Mouse (Mus musculus): ENCODE data around the gene Tubd1.

The Tubd1 gene

DNA sequence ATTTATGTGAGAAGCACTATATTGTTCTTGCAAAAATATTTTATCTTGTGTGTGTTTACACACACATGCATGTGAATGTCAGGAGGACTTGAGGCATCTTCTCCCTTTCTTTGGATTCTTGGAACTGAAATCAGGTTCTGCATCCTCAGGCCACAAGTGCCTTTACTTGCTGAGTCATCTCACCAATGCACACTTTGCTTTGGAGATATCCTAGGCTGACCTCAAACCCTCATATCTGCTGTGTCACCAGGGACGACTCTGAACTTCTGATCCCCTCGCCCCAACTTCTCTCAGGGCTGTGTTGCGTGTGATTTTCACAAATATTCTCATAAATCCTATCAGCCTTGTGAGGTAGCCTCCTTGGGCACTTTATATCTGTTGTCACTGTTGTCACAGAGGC, 65.4 kb downstream of the Tubd1 start:
- in situ Hi-C loops (cut with MboI; ENCODE audit: low pct_unique_long_range_greater_than_20kb in 1 of 2, low sequenced_read_pairs in 2 of 2, unreplicated experiment in 1 of 2), result no loop called here

DNA sequence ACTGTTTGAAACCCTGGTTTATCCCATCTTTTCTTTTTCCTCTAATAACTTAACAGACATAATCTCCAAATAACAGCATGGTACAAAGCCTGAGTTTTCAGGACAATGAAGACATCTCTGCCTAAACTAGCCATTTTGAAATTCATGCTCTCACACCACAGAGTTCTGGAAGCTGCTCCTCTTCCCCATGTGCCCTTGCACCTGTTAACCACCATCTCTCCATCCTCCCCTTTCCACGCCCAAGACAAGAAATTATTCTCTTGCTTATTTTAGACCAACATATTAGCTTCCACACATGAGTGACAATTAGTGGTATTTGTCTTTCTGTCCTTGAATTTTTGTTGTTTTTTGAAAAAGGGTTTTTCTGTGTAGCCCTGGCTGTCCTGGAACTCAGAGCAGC, 67.2 kb downstream of the Tubd1 start:
- in situ Hi-C loops (cut with MboI; ENCODE audit: low pct_unique_long_range_greater_than_20kb in 1 of 2, low sequenced_read_pairs in 2 of 2, unreplicated experiment in 1 of 2), result no loop called here

DNA sequence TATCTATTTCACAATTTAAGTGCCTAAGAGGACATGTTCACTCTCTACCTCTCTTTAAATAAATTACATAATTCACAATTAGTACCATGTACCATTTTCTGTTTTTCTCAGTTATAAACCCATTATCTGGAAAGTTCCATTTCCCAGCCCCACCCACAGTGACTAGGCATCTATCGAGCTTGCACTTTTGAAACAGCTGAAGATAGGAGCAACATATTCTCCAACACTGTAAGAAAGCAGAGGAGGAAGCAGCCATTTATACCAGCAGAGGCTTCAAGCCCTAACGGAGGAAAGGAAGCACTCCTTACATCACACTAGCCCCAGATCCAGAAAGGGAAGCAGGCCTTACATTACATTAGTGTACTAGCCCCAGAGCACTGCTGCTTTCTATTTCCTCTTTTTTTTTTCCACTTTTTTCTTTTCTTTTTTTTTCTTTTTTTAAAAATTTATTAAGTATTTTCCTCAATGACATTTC, 69.3 kb downstream of the Tubd1 start:
- in situ Hi-C loops (cut with MboI; ENCODE audit: low pct_unique_long_range_greater_than_20kb in 1 of 2, low sequenced_read_pairs in 2 of 2, unreplicated experiment in 1 of 2), result no loop called here

DNA sequence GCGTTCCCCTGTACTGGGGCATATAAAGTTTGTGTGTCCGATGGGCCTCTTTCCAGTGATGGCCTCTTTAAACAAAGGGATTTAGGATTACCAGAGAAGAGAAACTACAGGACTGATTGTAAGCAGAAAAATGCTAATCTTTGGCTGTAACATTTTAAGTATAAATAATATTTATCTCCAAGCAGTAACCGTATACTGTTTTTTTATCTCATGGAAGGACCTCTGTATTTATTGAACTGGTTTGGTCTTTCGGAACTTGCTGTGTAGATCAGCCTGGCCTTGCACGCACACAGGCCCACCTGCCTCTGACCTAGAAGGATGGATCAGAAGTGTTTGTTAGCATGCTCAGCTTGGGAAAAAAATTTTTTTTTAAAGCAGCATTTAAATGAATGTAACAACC, 69.8 kb downstream of the Tubd1 start:
- in situ Hi-C loops (cut with MboI; ENCODE audit: low pct_unique_long_range_greater_than_20kb in 1 of 2, low sequenced_read_pairs in 2 of 2, unreplicated experiment in 1 of 2), result no loop called here

Data from mouse embryonic stem cell (cell line).